Mouse (Mus musculus) limb, embryonic 14.5 days (tissue): ENCODE data around the gene Zfp142. TPM values are rescaled to one million over a fixed set of nuclear protein-coding genes. Genes with fewer than 3 reads are reported as not detected.

Experiments
- ATAC-seq: fragments of 200-750 bp; cut with Nextera tagmentation; 2 replicates; pipeline ENCODE4 v1.8.0; 2017; ENCODE audit warnings: low read depth, moderate number of reproducible peaks, moderate TSS enrichment; ENCODE audit not compliant: low FRiP score
- DNase-seq: peaks from one replicate; pipeline ENCODE4 v3.0.0-alpha.2; 2015; ENCODE audit warnings: low spot score
- H3K27ac ChIP-seq: fragments of 300-500 bp; sonication (generic); replicated peaks from 2 replicates; pipeline ENCODE4 v1.5.1; 2014; ENCODE audit warnings: low read depth, mild to moderate bottlenecking, low read length, moderate library complexity, mixed read lengths
- H3K27me3 ChIP-seq: fragments of 300-500 bp; sonication (generic); 2 replicates; pipeline ENCODE4 v1.6.1; 2014; ENCODE audit warnings: low read length, mixed read lengths; ENCODE audit not compliant: control insufficient read depth, insufficient read depth
- H3K36me3 ChIP-seq: fragments of 300-500 bp; sonication (generic); 2 replicates; pipeline ENCODE4 v1.6.1; 2014; ENCODE audit warnings: mild to moderate bottlenecking, low read length, moderate library complexity, mixed read lengths; ENCODE audit not compliant: control insufficient read depth, insufficient read depth
- H3K4me1 ChIP-seq: fragments of 300-500 bp; sonication (generic); 2 replicates; pipeline ENCODE4 v1.6.1; 2014; ENCODE audit warnings: antibody characterized with exemption, low read length, mixed read lengths; ENCODE audit not compliant: control insufficient read depth, insufficient read depth
- H3K4me2 ChIP-seq: fragments of 300-500 bp; sonication (generic); replicated peaks from 2 replicates; pipeline ENCODE4 v1.6.1; 2014; ENCODE audit warnings: low read depth, mild to moderate bottlenecking, low read length, moderate library complexity; ENCODE audit not compliant: severe bottlenecking
- H3K4me3 ChIP-seq: fragments of 300-500 bp; sonication (generic); replicated peaks from 2 replicates; pipeline ENCODE4 v1.5.1; 2014; ENCODE audit warnings: low read length
- H3K9ac ChIP-seq: fragments of 300-500 bp; sonication (generic); 2 replicates; pipeline ENCODE4 v1.6.1; 2014; ENCODE audit warnings: mild to moderate bottlenecking, low read depth, low read length, moderate library complexity; ENCODE audit not compliant: severe bottlenecking
- H3K9me3 ChIP-seq: fragments of 300-500 bp; sonication (generic); 2 replicates; pipeline ENCODE4 v1.6.1; 2016; ENCODE audit warnings: low read length; ENCODE audit not compliant: control insufficient read depth
- POLR2A ChIP-seq: fragments of 200-500 bp; IDR thresholded peaks from 2 replicates; pipeline ENCODE4 v1.8.0; 2012; ENCODE audit warnings: inconsistent platforms, mild to moderate bottlenecking, moderate library complexity, borderline replicate concordance; ENCODE audit not compliant: insufficient read depth, insufficient read length; ENCODE audit errors: extremely low read depth
- WGBS: fragments of 180-500 bp; shearing (Covaris S2); extraction: QIAGEN DNeasy Blood & Tissue Kit; methylation state at CpG from one replicate; pipeline ENCODE4 v1.1.7; 2014; 5-methylcytosine and 5-hydroxymethylcytosine counted together
- polyA plus RNA-seq, 2 experiments: library from polyadenylated mRNA; depleted of rRNA in 1 of 2; stranded (reverse) in 1 of 2; unstranded in 1 of 2; fragments of >200 nt; fragmentation: Nextera tagmentation in 1 of 2; extraction: Ambion mirVana in 1 of 2; gene quantifications; 2 replicates each; pipeline versions ENCODE4 v1.2.1 to v1.2.3; 2012 to 2014

Gene Zfp142
- polyA plus RNA-seq (2012; rRNA removed): 21.2 and 28.9 TPM in 2 replicates
- polyA plus RNA-seq (2014; fragmentation: Nextera tagmentation; extraction: Ambion mirVana): 7.5 and 7.9 TPM in 2 replicates

GRCm38 (mm10) chr1:74587773-74588445 lies at the start of gene Zfp142, which contains the start of gene Bcs1l:
TSS of gene Zfp142 (minus strand) at chr1:74588246.
TSS of gene Bcs1l (plus strand) at chr1:74588289.
- TF ChIP-seq POLR2A: 0 out of 2 replicates have a peak, but pooled peaks have one; percentile 46
- peak within 1 kb of the TSS; percentile 88 for H3K4me2 ChIP-seq
- peak within 1 kb of the TSS; percentile 82 for H3K27ac ChIP-seq
- peak; percentile 98 for ATAC-seq
- DNase-seq: peak; percentile 99
- H3K4me1 ChIP-seq: peaks cover 12% of the 10 kb centered on the region; the same call in 1 of the 2 replicates
- no peaks in the 10 kb centered on the region for H3K9me3 ChIP-seq
- WGBS: under 1% methylated on average over 31 of the region's 48 CpGs
- peaks cover 38% of the 10 kb centered on the region for H3K36me3 ChIP-seq
- H3K27me3 ChIP-seq: no peaks in the 10 kb centered on the region
- peak within 1 kb of the TSS; percentile 76 for H3K9ac ChIP-seq
- H3K4me3 ChIP-seq: peak within 1 kb of the TSS; percentile 77

DNA sequence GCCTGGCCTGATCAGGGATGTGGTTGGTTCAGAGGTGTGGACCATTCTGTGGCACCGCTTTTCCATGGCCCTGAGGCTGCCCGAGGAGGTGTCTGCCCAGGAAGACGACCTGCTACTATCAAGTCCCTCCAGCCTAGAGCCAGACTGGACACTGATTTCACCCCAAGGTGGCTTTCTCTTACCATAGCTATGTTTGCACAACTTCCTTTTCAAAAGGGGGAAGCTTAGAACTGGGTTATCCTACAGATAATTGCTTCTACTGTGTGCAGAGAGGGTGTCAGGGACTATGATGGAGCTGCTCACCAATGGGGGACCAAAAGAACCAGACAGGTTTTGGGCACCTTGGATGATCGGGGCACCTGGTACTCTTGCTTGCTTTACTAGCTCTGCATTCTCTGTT lies 44.7 kb upstream of the Zfp142 start:
- Histone ChIP-seq H3K9me3 (no peaks in the 10 kb centered on the region), H3K4me3 (no peak overlapping the region), H3K36me3 (peaks cover 12% of the 10 kb centered on the region), H3K27me3 (no peaks in the 10 kb centered on the region), H3K27ac (no peak overlapping the region), H3K9ac (no peak overlapping the region), H3K4me2 (no peak overlapping the region), H3K4me1 (no peaks in the 10 kb centered on the region)
- TF ChIP-seq POLR2A: no peak
- ATAC-seq: no peak
- DNase-seq: no peak
- WGBS: 82% methylated on average over 4 of the region's 4 CpGs

DNA sequence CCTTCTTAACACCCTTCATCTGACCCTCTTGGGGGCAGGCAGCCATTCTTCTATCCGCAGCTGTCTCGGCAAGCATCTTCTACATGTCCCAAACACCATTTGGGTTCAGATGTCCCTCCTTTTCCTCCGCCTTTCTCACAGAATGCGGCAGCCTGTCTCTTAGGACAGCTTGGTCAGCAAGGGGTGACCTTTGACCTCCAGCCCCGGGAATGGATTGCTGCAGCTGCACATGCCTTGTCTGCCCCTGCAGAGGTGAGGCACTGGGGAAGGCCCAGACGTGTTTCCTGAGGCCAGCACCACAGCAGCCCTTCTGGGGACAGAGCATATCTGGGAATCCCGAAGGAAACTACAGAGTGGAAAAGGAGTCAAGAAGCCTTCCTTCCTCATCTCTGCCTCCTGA lies 40.0 kb upstream of the Zfp142 start:
- Histone ChIP-seq H3K9me3 (no peaks in the 10 kb centered on the region), H3K27ac (no peak overlapping the region), H3K4me1 (no peaks in the 10 kb centered on the region), H3K36me3 (0 out of 2 replicates have a peak, but pooled peaks cover 16% of the 10 kb centered on the region), H3K27me3 (no peaks in the 10 kb centered on the region), H3K9ac (no peak overlapping the region), H3K4me3 (no peak overlapping the region), H3K4me2 (no peak overlapping the region)
- ATAC-seq (no peak), DNase-seq (no peak)
- 51% methylated on average over 7 of the region's 7 CpGs for WGBS
- no peak for TF ChIP-seq POLR2A

DNA sequence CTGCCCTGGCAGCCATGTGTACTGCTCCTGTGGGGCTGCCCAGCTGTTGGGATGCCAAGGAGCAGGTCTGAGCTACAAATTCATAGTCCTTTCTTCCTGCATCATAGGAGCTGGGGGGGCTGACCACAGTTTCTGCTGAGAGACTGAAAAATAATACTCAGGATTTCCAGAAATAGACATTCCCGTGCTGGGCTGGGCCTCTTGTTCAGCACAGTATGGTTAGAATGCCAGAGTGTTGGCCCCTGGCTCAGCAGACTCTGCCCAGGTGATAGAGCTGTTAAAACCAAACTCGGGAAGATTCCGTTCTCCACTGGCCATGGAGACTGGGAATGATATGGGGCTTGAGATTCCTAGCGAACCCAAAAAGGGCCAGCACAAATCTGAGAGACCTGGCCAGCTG lies 38.0 kb upstream of the Zfp142 start:
- DNase-seq (no peak), ATAC-seq (no peak)
- no peak overlapping the region for H3K27ac ChIP-seq
- H3K4me2 ChIP-seq: no peak overlapping the region
- no peak for TF ChIP-seq POLR2A
- H3K9ac ChIP-seq: no peak overlapping the region
- WGBS: 91% methylated on average over 4 of the region's 4 CpGs
- no peaks in the 10 kb centered on the region for H3K4me1 ChIP-seq
- H3K4me3 ChIP-seq: no peak overlapping the region
- H3K27me3 ChIP-seq: no peaks in the 10 kb centered on the region
- 0 out of 2 replicates have a peak, but pooled peaks cover 16% of the 10 kb centered on the region for H3K36me3 ChIP-seq
- H3K9me3 ChIP-seq: no peaks in the 10 kb centered on the region

DNA sequence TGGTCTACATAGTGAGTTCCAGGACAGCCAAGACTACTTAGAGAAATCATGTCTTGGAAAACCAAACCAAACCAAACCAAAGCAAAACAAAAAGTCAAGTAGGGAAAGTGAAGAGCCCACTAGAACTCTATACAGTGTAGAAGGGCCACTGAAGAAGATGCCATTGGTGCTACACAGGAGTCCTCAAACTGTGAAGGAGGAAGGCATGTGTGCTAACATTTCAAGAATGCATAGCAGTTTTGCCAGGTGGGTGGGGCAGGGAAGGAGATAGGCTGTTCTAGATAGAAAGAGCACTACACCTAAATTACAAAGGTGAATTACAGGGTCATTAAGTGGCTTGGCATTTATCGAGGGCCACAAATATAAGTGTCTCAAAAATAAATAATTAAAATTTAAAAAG lies 36.1 kb upstream of the Zfp142 start:
- H3K4me3 ChIP-seq: no peak overlapping the region
- H3K27me3 ChIP-seq: no peaks in the 10 kb centered on the region
- H3K4me1 ChIP-seq: no peaks in the 10 kb centered on the region
- no peaks in the 10 kb centered on the region for H3K9me3 ChIP-seq
- no peak for ATAC-seq
- no peak overlapping the region for H3K27ac ChIP-seq
- no peak for TF ChIP-seq POLR2A
- no peak overlapping the region for H3K4me2 ChIP-seq
- 91% methylated on average over 1 of the region's 1 CpGs for WGBS
- no peak overlapping the region for H3K9ac ChIP-seq
- DNase-seq: no peak
- H3K36me3 ChIP-seq: 0 out of 2 replicates have a peak, but pooled peaks cover 16% of the 10 kb centered on the region
